Mouse (Mus musculus): ENCODE data around the gene Ulk3. TPM values are rescaled to one million over a fixed set of nuclear protein-coding genes. Genes with fewer than 3 reads are reported as not detected.

Gene Ulk3
- total and polyA plus RNA-seq, 3 experiments = 5.0 to 11.9 TPM; not detected in 1

DNA sequence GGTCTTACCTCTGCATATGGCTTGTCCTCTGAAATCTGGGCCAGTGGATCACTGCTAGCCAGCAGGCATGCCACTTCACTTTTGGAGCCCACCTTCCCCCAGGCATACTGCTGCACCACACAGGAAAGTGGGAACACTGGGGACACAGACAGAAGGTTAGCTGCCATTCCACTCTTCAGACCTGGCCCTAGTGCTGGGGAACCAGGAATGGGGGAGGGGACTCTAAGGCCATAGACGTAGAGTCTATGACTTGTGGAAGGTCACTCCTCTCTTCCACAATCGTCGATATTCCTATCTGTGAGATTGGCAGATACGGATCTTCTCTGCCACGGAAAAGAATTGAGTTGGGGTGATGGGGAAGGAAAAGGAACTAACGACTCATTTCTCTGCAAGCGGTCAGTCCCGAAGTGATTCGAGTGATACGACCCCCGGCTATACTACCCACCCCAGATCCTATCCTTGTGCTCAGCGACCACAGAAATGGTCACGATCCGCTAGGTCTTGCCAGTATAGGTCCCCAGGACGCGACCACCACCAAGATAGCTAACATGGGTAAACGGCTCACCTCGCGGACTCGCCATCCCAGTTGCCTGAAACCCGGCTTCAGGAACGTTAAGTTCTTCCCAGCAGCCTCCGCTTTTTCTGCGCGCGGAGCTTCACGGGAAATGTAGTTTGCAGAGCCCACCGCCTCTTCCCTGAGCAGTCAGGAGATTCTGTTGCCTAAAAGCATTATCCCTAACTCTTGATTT lies 36.9 kb upstream of the Ulk3 start, which contains the start of gene Mpi (continued):
- 0 out of 2 replicates have a peak, but pooled peaks have one; percentile 31 for TF ChIP-seq TBP (IDR thresholded peaks at IDR 0.05; ENCODE audit: low read depth, low read length)

DNA sequence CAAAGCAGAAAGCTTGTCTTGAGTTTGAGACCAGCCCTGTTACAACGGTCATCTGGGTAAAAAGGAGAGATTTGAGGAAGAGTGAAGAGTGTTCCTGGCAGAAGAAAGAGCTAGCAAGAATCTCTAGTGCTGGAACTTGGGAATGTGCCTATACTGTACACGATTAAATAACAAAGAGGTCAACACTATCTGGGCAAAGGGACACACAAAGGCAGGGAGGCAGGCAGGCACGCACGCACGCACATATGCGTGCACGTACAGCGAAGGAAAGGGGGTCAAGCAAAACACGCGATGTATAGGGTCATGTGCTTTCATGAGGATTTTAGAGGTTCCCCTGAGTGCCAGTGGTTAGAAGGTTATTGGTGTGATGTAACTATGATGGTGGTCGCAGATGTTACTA lies 36.1 kb upstream of the Ulk3 start:
- H3K27ac ChIP-seq (ENCODE audit: control insufficient read depth, low read depth, low read length) = no peak overlapping the region
- peaks cover 0 to 8% of the 10 kb centered on the region in 2 experiments; a peak in 2 of 4 replicates for H3K4me1 ChIP-seq (ENCODE audit: control insufficient read depth in 1 of 2, insufficient read depth in 2 of 2, low read length in 2 of 2)

DNA sequence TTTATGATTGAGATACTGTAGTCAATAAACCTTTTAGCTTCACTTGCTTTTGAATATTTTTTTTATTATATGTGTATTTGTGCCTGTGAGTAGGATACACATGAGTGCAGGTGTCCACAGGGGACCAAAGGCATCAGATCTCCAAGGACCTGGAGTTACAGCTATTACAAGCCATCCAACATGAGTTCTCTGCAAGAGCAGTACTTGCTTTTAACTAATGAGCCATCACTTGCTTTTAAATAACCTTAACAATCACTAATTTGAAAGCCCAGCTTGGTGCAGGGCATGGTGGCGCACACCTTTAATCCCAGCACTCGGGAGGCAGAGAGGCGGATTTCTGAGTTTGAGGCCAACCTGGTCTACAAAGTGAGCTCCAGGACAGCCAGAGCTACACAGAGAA lies 34.5 kb upstream of the Ulk3 start:
- TF ChIP-seq POLR2AphosphoS5 (IDR thresholded peaks at IDR 0.05; ENCODE audit: borderline replicate concordance, low read depth, low read length) = no peak
- TF ChIP-seq CHD2 (IDR thresholded peaks at IDR 0.05; ENCODE audit: low read length) = no peak
- TF ChIP-seq ELF1 (IDR thresholded peaks at IDR 0.05; ENCODE audit: low read depth, low read length) = no peak
- TF ChIP-seq MYC (IDR thresholded peaks at IDR 0.05; ENCODE audit: low read depth, low read length) = no peak
- H3K79me2 ChIP-seq (ENCODE audit: control insufficient read depth, insufficient read depth, low read length, poor library complexity) = no peaks in the 10 kb centered on the region; the same call in 1 of the 2 replicates

More for the DNA sequence above, 36.1 kb upstream of the Ulk3 start:
- no peak overlapping the region for H3K9ac ChIP-seq (ENCODE audit: control insufficient read depth, low read depth, low read length, poor library complexity, severe bottlenecking)
- no peaks in the 10 kb centered on the region; the same call in 1 of the 2 replicates for H3K79me2 ChIP-seq (ENCODE audit: control insufficient read depth, insufficient read depth, low read length, poor library complexity)
- peak overlapping the region in 1 of 2 experiments; percentile 93; a peak in 2 of 4 replicates for H3K4me3 ChIP-seq (ENCODE audit: control insufficient read depth in 1 of 2, insufficient read depth in 1 of 2, low read depth in 2 of 2, low read length in 2 of 2)
- no peaks in the 10 kb centered on the region for H3K27me3 ChIP-seq (ENCODE audit: control insufficient read depth in 1 of 2, insufficient read depth in 2 of 2, low read length in 2 of 2)
- H3K9me3 ChIP-seq (replicated peaks; ENCODE audit: insufficient read depth, low read length) = no peaks in the 10 kb centered on the region
- DNase-seq (ENCODE audit: low read depth, low spot score) = no peak
- H3K36me3 ChIP-seq (ENCODE audit: control insufficient read depth in 1 of 2, insufficient read depth in 2 of 2, low read length in 2 of 2) = peaks cover 0 to 4% of the 10 kb centered on the region in 2 experiments; a peak in 2 of 4 replicates
- TF ChIP-seq RAD21 (IDR thresholded peaks at IDR 0.05; ENCODE audit: low read depth, low read length) = no peak
- TF ChIP-seq GABPA (IDR thresholded peaks at IDR 0.05; ENCODE audit: low read depth, low read length) = no peak
- no peak for TF ChIP-seq TAL1 (IDR thresholded peaks at IDR 0.05; ENCODE audit: low read length)
- no peak for TF ChIP-seq ZNF384 (IDR thresholded peaks at IDR 0.05; ENCODE audit: low read depth, low read length)
- no peak for TF ChIP-seq ZKSCAN1 (IDR thresholded peaks at IDR 0.05; ENCODE audit: low read depth, low read length)
- TF ChIP-seq TBP (IDR thresholded peaks at IDR 0.05; ENCODE audit: low read depth, low read length) = no peak
- TF ChIP-seq E2F4 (IDR thresholded peaks at IDR 0.05; ENCODE audit: borderline replicate concordance, low read depth, low read length) = no peak
- no peak for TF ChIP-seq NRF1 (IDR thresholded peaks at IDR 0.05; ENCODE audit: insufficient read depth, low read depth, low read length, poor library complexity, severe bottlenecking)

More for the DNA sequence above, 34.5 kb upstream of the Ulk3 start:
- peaks cover 0 to 6% of the 10 kb centered on the region in 2 experiments; a peak in 2 of 4 replicates for H3K36me3 ChIP-seq (ENCODE audit: control insufficient read depth in 1 of 2, insufficient read depth in 2 of 2, low read length in 2 of 2)
- DNase-seq (ENCODE audit: low read depth, low spot score) = no peak
- H3K4me3 ChIP-seq (ENCODE audit: control insufficient read depth in 1 of 2, insufficient read depth in 1 of 2, low read depth in 2 of 2, low read length in 2 of 2) = no peak overlapping the region
- no peak overlapping the region for H3K27ac ChIP-seq (ENCODE audit: control insufficient read depth, low read depth, low read length)
- H3K4me1 ChIP-seq (ENCODE audit: control insufficient read depth in 1 of 2, insufficient read depth in 2 of 2, low read length in 2 of 2) = peaks cover 0 to 11% of the 10 kb centered on the region in 2 experiments; a peak in 2 of 4 replicates
- no peaks in the 10 kb centered on the region for H3K27me3 ChIP-seq (ENCODE audit: control insufficient read depth in 1 of 2, insufficient read depth in 2 of 2, low read length in 2 of 2)
- H3K9ac ChIP-seq (ENCODE audit: control insufficient read depth, low read depth, low read length, poor library complexity, severe bottlenecking) = no peak overlapping the region
- no peaks in the 10 kb centered on the region for H3K9me3 ChIP-seq (replicated peaks; ENCODE audit: insufficient read depth, low read length)
